Mouse (Mus musculus): Measurements from ENCODE around the gene Npsr1. TPM values are rescaled to one million over a fixed set of nuclear protein-coding genes. Genes with fewer than 3 reads are reported as not detected.

The Npsr1 gene
- polyA plus RNA-seq, 2 experiments, result not detected

GRCm38 (mm10) chr9:24291385-24291784 lies 193.6 kb downstream of the Npsr1 start:
- 40% methylated on average over 6 of the region's 6 CpGs for WGBS
- no peak overlapping the region for H3K4me3 ChIP-seq (replicated peaks; ENCODE audit: low read length)
- no peak overlapping the region for H3K4me2 ChIP-seq (replicated peaks; ENCODE audit: low read depth, low read length, severe bottlenecking)
- H3K9ac ChIP-seq (ENCODE audit: low read depth, low read length, severe bottlenecking), result no peak overlapping the region
- no peak for ATAC-seq (ENCODE audit: low FRiP score, low read depth)
- H3K27ac ChIP-seq (replicated peaks; ENCODE audit: low read depth, low read length), result no peak overlapping the region
- DNase-seq (ENCODE audit: low spot score), result peak; percentile 42
- no peaks in the 10 kb centered on the region for H3K27me3 ChIP-seq (ENCODE audit: control insufficient read depth, insufficient read depth, low read length)
- H3K36me3 ChIP-seq (ENCODE audit: control insufficient read depth, insufficient read depth, low read length), result no peaks in the 10 kb centered on the region
- H3K4me1 ChIP-seq (ENCODE audit: control insufficient read depth, insufficient read depth, low read length), result no peaks in the 10 kb centered on the region
- TF ChIP-seq POLR2A (IDR thresholded peaks at IDR 0.05; ENCODE audit: borderline replicate concordance, extremely low read depth, insufficient read depth, insufficient read length), result no peak
- no peaks in the 10 kb centered on the region for H3K9me3 ChIP-seq (ENCODE audit: control insufficient read depth, low read length)

DNA sequence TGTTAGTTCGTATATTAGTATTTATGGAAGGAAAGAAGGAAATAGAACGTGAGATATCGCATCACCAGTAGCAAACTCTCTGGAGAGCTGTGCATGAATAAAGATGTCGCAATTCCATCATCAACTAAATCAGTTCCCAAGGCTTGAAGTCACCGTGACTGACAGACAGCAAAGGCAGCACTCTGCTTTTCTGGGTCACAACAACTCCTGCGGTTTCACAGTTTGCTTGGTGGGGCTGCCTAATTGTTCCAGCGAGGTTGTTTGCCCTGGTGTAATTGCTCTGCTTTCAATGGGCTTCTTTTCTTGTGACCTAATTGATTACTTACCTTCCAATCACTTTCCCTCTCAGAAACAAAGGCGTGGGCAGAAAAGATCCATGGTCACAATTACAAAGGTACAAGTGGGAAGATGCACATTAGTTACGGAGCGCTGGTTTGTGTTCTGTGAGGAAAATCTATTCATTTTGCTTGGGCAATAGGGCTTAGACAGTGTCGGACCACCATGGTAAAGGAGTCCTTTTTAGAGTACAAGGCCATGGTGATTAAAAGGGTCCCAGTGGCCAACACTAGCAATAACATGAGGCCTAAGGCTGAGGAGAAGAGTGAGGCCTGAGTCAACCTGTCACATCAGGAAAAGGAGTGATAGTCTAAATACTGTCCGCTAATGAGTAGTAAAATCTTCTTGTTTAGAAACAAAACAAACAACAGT lies 195.6 kb downstream of the Npsr1 start:
- no peak for TF ChIP-seq POLR2A (IDR thresholded peaks at IDR 0.05; ENCODE audit: borderline replicate concordance, extremely low read depth, insufficient read depth, insufficient read length)
- Histone ChIP-seq H3K9me3 (ENCODE audit: control insufficient read depth, low read length) (no peaks in the 10 kb centered on the region), H3K27ac (replicated peaks; ENCODE audit: low read depth, low read length) (no peak overlapping the region), H3K4me1 (ENCODE audit: control insufficient read depth, insufficient read depth, low read length) (no peaks in the 10 kb centered on the region), H3K9ac (ENCODE audit: low read depth, low read length, severe bottlenecking) (no peak overlapping the region), H3K36me3 (ENCODE audit: control insufficient read depth, insufficient read depth, low read length) (no peaks in the 10 kb centered on the region), H3K4me2 (replicated peaks; ENCODE audit: low read depth, low read length, severe bottlenecking) (no peak overlapping the region), H3K4me3 (replicated peaks; ENCODE audit: low read length) (no peak overlapping the region), H3K27me3 (ENCODE audit: control insufficient read depth, insufficient read depth, low read length) (no peaks in the 10 kb centered on the region)
- DNase-seq (ENCODE audit: low spot score) (no peak), ATAC-seq (ENCODE audit: low FRiP score, low read depth) (no peak)
- WGBS, result 68% methylated on average over 12 of the region's 12 CpGs

DNA sequence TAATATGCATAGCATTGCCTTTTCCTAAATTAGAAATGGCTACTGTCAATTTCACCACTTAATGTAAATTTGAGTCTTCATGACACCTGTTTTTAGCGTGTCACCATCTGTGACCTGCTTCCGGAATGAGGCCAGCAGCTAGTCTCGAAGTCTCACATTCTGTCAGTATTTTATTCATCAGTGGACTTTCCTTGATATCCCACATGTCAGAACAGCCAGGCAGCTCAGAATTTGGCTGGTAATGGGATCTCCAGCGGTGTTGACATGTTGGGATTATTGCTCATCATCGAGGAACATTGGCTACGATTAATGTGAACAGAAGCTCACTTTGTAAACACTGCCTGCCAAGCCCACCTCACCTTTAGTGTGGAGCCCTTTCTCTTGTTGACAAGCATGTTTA lies 205.1 kb downstream of the Npsr1 start:
- no peak overlapping the region for H3K9ac ChIP-seq (ENCODE audit: low read depth, low read length, severe bottlenecking)
- no peak for DNase-seq (ENCODE audit: low spot score)
- H3K4me1 ChIP-seq (ENCODE audit: control insufficient read depth, insufficient read depth, low read length), result no peaks in the 10 kb centered on the region
- H3K4me3 ChIP-seq (replicated peaks; ENCODE audit: low read length), result no peak overlapping the region
- WGBS, result 89% methylated on average over 6 of the region's 6 CpGs
- H3K36me3 ChIP-seq (ENCODE audit: control insufficient read depth, insufficient read depth, low read length), result no peaks in the 10 kb centered on the region
- no peak overlapping the region for H3K27ac ChIP-seq (replicated peaks; ENCODE audit: low read depth, low read length)
- no peak for ATAC-seq (ENCODE audit: low FRiP score, low read depth)
- H3K4me2 ChIP-seq (replicated peaks; ENCODE audit: low read depth, low read length, severe bottlenecking), result no peak overlapping the region
- H3K9me3 ChIP-seq (ENCODE audit: control insufficient read depth, low read length), result no peaks in the 10 kb centered on the region
- no peaks in the 10 kb centered on the region for H3K27me3 ChIP-seq (ENCODE audit: control insufficient read depth, insufficient read depth, low read length)
- TF ChIP-seq POLR2A (IDR thresholded peaks at IDR 0.05; ENCODE audit: borderline replicate concordance, extremely low read depth, insufficient read depth, insufficient read length), result no peak

- no peak for TF ChIP-seq POLR2A (IDR thresholded peaks at IDR 0.05; ENCODE audit: borderline replicate concordance, extremely low read depth, insufficient read depth, insufficient read length)
- Histone ChIP-seq H3K9me3 (ENCODE audit: control insufficient read depth, low read length) (no peaks in the 10 kb centered on the region), H3K4me3 (replicated peaks; ENCODE audit: low read length) (no peak overlapping the region), H3K4me1 (ENCODE audit: control insufficient read depth, insufficient read depth, low read length) (no peaks in the 10 kb centered on the region), H3K27ac (replicated peaks; ENCODE audit: low read depth, low read length) (no peak overlapping the region), H3K4me2 (replicated peaks; ENCODE audit: low read depth, low read length, severe bottlenecking) (no peak overlapping the region), H3K36me3 (ENCODE audit: control insufficient read depth, insufficient read depth, low read length) (no peaks in the 10 kb centered on the region), H3K27me3 (ENCODE audit: control insufficient read depth, insufficient read depth, low read length) (no peaks in the 10 kb centered on the region), H3K9ac (ENCODE audit: low read depth, low read length, severe bottlenecking) (no peak overlapping the region)
- DNase-seq (ENCODE audit: low spot score) (no peak), ATAC-seq (ENCODE audit: low FRiP score, low read depth) (no peak)
- WGBS, result 31% methylated on average over 5 of the region's 5 CpGs
These were observed 209.2 kb downstream of the Npsr1 start for GRCm38 (mm10) chr9:24306990-24307389.

- no peaks in the 10 kb centered on the region for H3K9me3 ChIP-seq (ENCODE audit: control insufficient read depth, low read length)
- H3K36me3 ChIP-seq (ENCODE audit: control insufficient read depth, insufficient read depth, low read length), result no peaks in the 10 kb centered on the region
- no peak overlapping the region for H3K27ac ChIP-seq (replicated peaks; ENCODE audit: low read depth, low read length)
- H3K4me2 ChIP-seq (replicated peaks; ENCODE audit: low read depth, low read length, severe bottlenecking), result no peak overlapping the region
- WGBS, result 57% methylated on average over 3 of the region's 3 CpGs
- H3K4me3 ChIP-seq (replicated peaks; ENCODE audit: low read length), result no peak overlapping the region
- ATAC-seq (ENCODE audit: low FRiP score, low read depth) (no peak), DNase-seq (ENCODE audit: low spot score) (no peak)
- no peaks in the 10 kb centered on the region for H3K4me1 ChIP-seq (ENCODE audit: control insufficient read depth, insufficient read depth, low read length)
- TF ChIP-seq POLR2A (IDR thresholded peaks at IDR 0.05; ENCODE audit: borderline replicate concordance, extremely low read depth, insufficient read depth, insufficient read length), result no peak
- H3K27me3 ChIP-seq (ENCODE audit: control insufficient read depth, insufficient read depth, low read length), result no peaks in the 10 kb centered on the region
- H3K9ac ChIP-seq (ENCODE audit: low read depth, low read length, severe bottlenecking), result no peak overlapping the region
These were observed 209.6 kb downstream of the Npsr1 start for GRCm38 (mm10) chr9:24307400-24307799.
